Mouse (Mus musculus) C2C12 (cell line): ENCODE data around the gene Fam151a. TPM values are rescaled to one million over a fixed set of nuclear protein-coding genes. Genes with fewer than 3 reads are reported as not detected.
"Not testable (repeated sequence)": the region's sequence is repeated elsewhere in the genome, so short reads cannot be mapped to it uniquely, and the experiment has no call there.

ENCODE experiments used
- H3K27me3 ChIP-seq: one replicate; pipeline ENCODE4 v1.6.1; 2011; ENCODE audit not compliant: control insufficient read depth, insufficient read depth, insufficient read length
- H3K36me3 ChIP-seq: one replicate; pipeline ENCODE4 v1.6.1; 2011; ENCODE audit not compliant: control insufficient read depth, insufficient read depth
- H3K4me3 ChIP-seq: one replicate; pipeline ENCODE4 v1.5.1; 2011; ENCODE audit warnings: mild to moderate bottlenecking, control low read depth; ENCODE audit not compliant: poor library complexity, insufficient read depth, severe bottlenecking
- H3K79me2 ChIP-seq: one replicate; pipeline ENCODE4 v1.6.1; 2011; ENCODE audit not compliant: control insufficient read depth, insufficient read depth
- H3K79me3 ChIP-seq: one replicate; pipeline ENCODE4 v1.6.1; 2011; ENCODE audit warnings: low read depth, control low read depth
- H3ac ChIP-seq: one replicate; pipeline ENCODE3; 2011; ENCODE audit warnings: low read depth; ENCODE audit not compliant: control insufficient read depth, insufficient read length
- CEBPB ChIP-seq: IDR thresholded peaks from one replicate; pipeline ENCODE4 v1.6.1; 2011; ENCODE audit warnings: low read depth, mild to moderate bottlenecking, control low read depth, moderate library complexity
- CTCF ChIP-seq: IDR thresholded peaks from one replicate; pipeline ENCODE4 v1.5.1; 2011; ENCODE audit not compliant: control insufficient read depth, insufficient read depth, insufficient read length
- FOSL1 ChIP-seq: IDR thresholded peaks from one replicate; pipeline ENCODE4 v1.8.0; 2011; ENCODE audit warnings: mild to moderate bottlenecking, low read length; ENCODE audit not compliant: poor library complexity, insufficient read depth, severe bottlenecking
- MAX ChIP-seq: IDR thresholded peaks from one replicate; pipeline ENCODE4 v1.6.1; 2011; ENCODE audit warnings: mild to moderate bottlenecking, control low read depth
- MYOD1 ChIP-seq: IDR thresholded peaks from one replicate; pipeline ENCODE4 v1.6.1; 2011; ENCODE audit warnings: low read depth; ENCODE audit not compliant: control insufficient read depth, insufficient read length
- MYOG ChIP-seq: IDR thresholded peaks from one replicate; pipeline ENCODE4 v1.6.1; 2011; ENCODE audit not compliant: control insufficient read depth, insufficient read length; ENCODE audit errors: extremely low read depth
- USF1 ChIP-seq: IDR thresholded peaks from one replicate; pipeline ENCODE4 v1.6.1; 2011; ENCODE audit warnings: low read depth, mild to moderate bottlenecking, control low read depth, moderate library complexity
- polyA plus RNA-seq: library from polyadenylated mRNA; unstranded; fragments of >200 nt; fragmentation: generic; extraction: Trizol; gene quantifications from one replicate; pipeline ENCODE4 v1.2.1, GENCODE M21; 2012; ENCODE audit warnings: missing spikeins

Gene Fam151a
- polyA plus RNA-seq, 1 experiment = not detected

- TF ChIP-seq MAX = no peak
- no peak for TF ChIP-seq MYOD1
- TF ChIP-seq FOSL1 = no peak
- TF ChIP-seq MYOG = no peak
- no peak for TF ChIP-seq CTCF
- TF ChIP-seq CEBPB = no peak
- no peak for TF ChIP-seq USF1
- H3K27me3 ChIP-seq = no peaks in the 10 kb centered on the region
- H3K79me3 ChIP-seq = no peaks in the 10 kb centered on the region
- no peaks in the 10 kb centered on the region for H3K79me2 ChIP-seq
- no peak overlapping the region for H3ac ChIP-seq
- no peak overlapping the region for H3K4me3 ChIP-seq
- no peaks in the 10 kb centered on the region for H3K36me3 ChIP-seq
Observed at GRCm38 (mm10) chr4:106751726-106752125, 18.0 kb downstream of the Fam151a start.

- H3K36me3 ChIP-seq = no peaks in the 10 kb centered on the region
- H3ac ChIP-seq = no peak overlapping the region
- H3K4me3 ChIP-seq = no peak overlapping the region
- H3K79me2 ChIP-seq = no peaks in the 10 kb centered on the region
- no peak for TF ChIP-seq CEBPB
- no peak for TF ChIP-seq MAX
- TF ChIP-seq MYOD1 = no peak
- TF ChIP-seq MYOG = no peak
- no peak for TF ChIP-seq CTCF
- TF ChIP-seq USF1 = no peak
- TF ChIP-seq FOSL1 = no peak
- H3K27me3 ChIP-seq = peaks cover 14% of the 10 kb centered on the region
- no peaks in the 10 kb centered on the region for H3K79me3 ChIP-seq
Observed at GRCm38 (mm10) chr4:106764166-106764565, 30.5 kb downstream of the Fam151a start.

GRCm38 (mm10) chr4:106769306-106769705, 35.6 kb downstream of the Fam151a start:
- H3K79me3 ChIP-seq = no peaks in the 10 kb centered on the region
- no peaks in the 10 kb centered on the region for H3K79me2 ChIP-seq
- H3K36me3 ChIP-seq = no peaks in the 10 kb centered on the region
- no peak overlapping the region for H3ac ChIP-seq
- no peak overlapping the region for H3K4me3 ChIP-seq
- TF ChIP-seq MYOG (no peak), FOSL1 (no peak), CTCF (no peak), USF1 (no peak), CEBPB (no peak), MAX (no peak), MYOD1 (no peak)
- H3K27me3 ChIP-seq = peaks cover 14% of the 10 kb centered on the region

GRCm38 (mm10) chr4:106772558-106772957, 38.9 kb downstream of the Fam151a start:
- Histone ChIP-seq H3K36me3 (no peaks in the 10 kb centered on the region), H3ac (no peak overlapping the region), H3K79me2 (no peaks in the 10 kb centered on the region), H3K4me3 (no peak overlapping the region), H3K79me3 (no peaks in the 10 kb centered on the region), H3K27me3 (peaks cover 14% of the 10 kb centered on the region)
- TF ChIP-seq FOSL1 = no peak
- no peak for TF ChIP-seq MYOG
- TF ChIP-seq USF1 = no peak
- no peak for TF ChIP-seq CEBPB
- TF ChIP-seq MYOD1 = no peak
- TF ChIP-seq CTCF = no peak
- no peak for TF ChIP-seq MAX

GRCm38 (mm10) chr4:106775767-106776166, 42.1 kb downstream of the Fam151a start:
- H3K4me3 ChIP-seq, H3K27me3 ChIP-seq, H3K36me3 ChIP-seq, H3ac ChIP-seq, H3K79me2 ChIP-seq, H3K79me3 ChIP-seq: not testable (repeated sequence)

- H3ac ChIP-seq = no peak overlapping the region
- no peak overlapping the region for H3K4me3 ChIP-seq
- no peaks in the 10 kb centered on the region for H3K27me3 ChIP-seq
- H3K36me3 ChIP-seq = no peaks in the 10 kb centered on the region
- TF ChIP-seq MAX = no peak
- no peak for TF ChIP-seq USF1
- TF ChIP-seq CEBPB = no peak
- TF ChIP-seq CTCF = no peak
- TF ChIP-seq FOSL1 = no peak
- TF ChIP-seq MYOD1 = no peak
- TF ChIP-seq MYOG = no peak
- H3K79me2 ChIP-seq = no peaks in the 10 kb centered on the region
- H3K79me3 ChIP-seq = no peaks in the 10 kb centered on the region
Observed at GRCm38 (mm10) chr4:106776998-106777397, 43.3 kb downstream of the Fam151a start.
